Mouse (Mus musculus): ENCODE results near the gene Adam15. TPM values are rescaled to one million over a fixed set of nuclear protein-coding genes. Genes with fewer than 3 reads are reported as not detected.

The Adam15 gene
- polyA plus RNA-seq, 1 experiment = not detected

DNA sequence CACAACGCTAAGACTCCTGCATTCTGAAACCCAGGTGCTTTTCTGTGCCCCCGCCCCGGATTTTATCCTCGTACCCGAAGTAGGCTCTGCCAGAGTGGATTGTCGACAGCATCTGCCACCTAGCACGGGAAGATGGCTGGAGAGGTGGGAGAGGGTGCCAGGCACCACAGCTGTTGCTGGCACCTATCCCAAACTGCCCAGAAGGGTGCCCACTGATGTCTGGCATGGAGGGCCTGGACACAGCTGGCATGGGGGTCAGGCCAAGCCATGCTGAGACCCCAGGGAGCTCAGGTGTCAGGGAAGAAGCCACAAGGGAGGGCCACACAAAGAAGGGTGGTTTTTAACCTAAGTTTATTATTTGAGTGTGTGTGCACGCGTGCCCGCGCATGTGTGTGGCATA is 16.7 kb downstream of the Adam15 start:
- Histone ChIP-seq H3K27ac (ENCODE audit: insufficient read depth, low read depth, low read length) (no peak overlapping the region), H3K4me1 (ENCODE audit: control insufficient read depth, insufficient read depth, low read length) (peaks cover 20% of the 10 kb centered on the region), H3K4me3 (ENCODE audit: insufficient read depth, low read depth, low read length) (no peak overlapping the region)
- WGBS = 58% methylated on average over 11 of the region's 11 CpGs
- no peak for TF ChIP-seq CTCF (IDR thresholded peaks at IDR 0.05; ENCODE audit: insufficient read depth, low read depth, low read length)
- no peak for TF ChIP-seq POLR2A (IDR thresholded peaks at IDR 0.05; ENCODE audit: insufficient read depth, low read depth, low read length)

DNA sequence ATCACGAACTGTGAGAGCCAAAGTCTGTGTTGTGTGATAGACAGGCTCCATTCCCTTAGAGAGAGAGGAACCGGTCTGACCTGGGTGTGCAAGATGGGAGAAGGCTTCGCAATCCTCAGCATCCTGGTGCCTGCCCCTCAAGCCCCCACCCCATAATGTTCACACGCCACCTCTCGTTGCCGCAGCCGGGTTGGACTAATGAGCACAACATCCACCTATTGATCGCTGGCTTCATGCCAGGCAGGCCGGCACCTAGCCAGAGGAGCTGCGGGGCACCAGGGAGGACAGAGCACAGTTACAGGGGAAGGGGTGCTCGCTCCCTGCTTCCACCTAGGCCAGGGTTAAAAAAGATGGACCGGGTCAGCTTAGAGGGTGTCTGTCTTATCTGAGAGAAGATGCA is 17.3 kb downstream of the Adam15 start:
- Histone ChIP-seq H3K4me3 (ENCODE audit: insufficient read depth, low read depth, low read length) (no peak overlapping the region), H3K27ac (ENCODE audit: insufficient read depth, low read depth, low read length) (no peak overlapping the region), H3K4me1 (ENCODE audit: control insufficient read depth, insufficient read depth, low read length) (peaks cover 14% of the 10 kb centered on the region)
- WGBS = 35% methylated on average over 12 of the region's 12 CpGs
- no peak for TF ChIP-seq POLR2A (IDR thresholded peaks at IDR 0.05; ENCODE audit: insufficient read depth, low read depth, low read length)
- TF ChIP-seq CTCF (IDR thresholded peaks at IDR 0.05; ENCODE audit: insufficient read depth, low read depth, low read length) = no peak

DNA sequence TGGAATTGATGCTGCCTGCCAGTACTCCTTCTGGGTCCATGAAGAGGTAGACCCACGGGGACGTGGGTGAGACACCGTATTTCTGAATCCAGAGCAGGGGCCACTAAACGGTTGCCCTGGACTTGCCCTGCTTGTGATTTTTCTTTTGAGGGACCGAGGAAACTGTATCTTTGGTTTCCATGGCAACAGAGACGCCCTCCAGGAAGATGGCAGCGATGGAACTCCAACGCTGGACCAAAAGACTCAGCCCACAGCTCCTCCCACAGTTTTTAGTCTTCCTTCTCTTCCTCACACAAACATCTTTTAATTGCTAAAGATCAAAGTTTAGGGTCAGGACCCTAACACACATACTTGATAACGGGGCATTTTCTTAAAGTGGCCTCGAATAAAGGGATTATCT is 17.8 kb downstream of the Adam15 start:
- Histone ChIP-seq H3K4me1 (ENCODE audit: control insufficient read depth, insufficient read depth, low read length) (peaks cover 12% of the 10 kb centered on the region), H3K27ac (ENCODE audit: insufficient read depth, low read depth, low read length) (no peak overlapping the region), H3K4me3 (ENCODE audit: insufficient read depth, low read depth, low read length) (no peak overlapping the region)
- WGBS = 51% methylated on average over 10 of the region's 10 CpGs
- TF ChIP-seq CTCF (IDR thresholded peaks at IDR 0.05; ENCODE audit: insufficient read depth, low read depth, low read length) (no peak), POLR2A (IDR thresholded peaks at IDR 0.05; ENCODE audit: insufficient read depth, low read depth, low read length) (no peak)

- no peak overlapping the region for H3K4me3 ChIP-seq (ENCODE audit: insufficient read depth, low read depth, low read length)
- H3K27ac ChIP-seq (ENCODE audit: insufficient read depth, low read depth, low read length) = no peak overlapping the region
- WGBS = 78% methylated on average over 13 of the region's 13 CpGs
- TF ChIP-seq CTCF (IDR thresholded peaks at IDR 0.05; ENCODE audit: insufficient read depth, low read depth, low read length) = no peak
- no peak for TF ChIP-seq POLR2A (IDR thresholded peaks at IDR 0.05; ENCODE audit: insufficient read depth, low read depth, low read length)
- peaks cover 12% of the 10 kb centered on the region for H3K4me1 ChIP-seq (ENCODE audit: control insufficient read depth, insufficient read depth, low read length)
Observed at GRCm38 (mm10) chr3:89331561-89331960, 18.2 kb downstream of the Adam15 start.

- Histone ChIP-seq H3K4me1 (ENCODE audit: control insufficient read depth, insufficient read depth, low read length) (peaks cover 12% of the 10 kb centered on the region), H3K4me3 (ENCODE audit: insufficient read depth, low read depth, low read length) (no peak overlapping the region), H3K27ac (ENCODE audit: insufficient read depth, low read depth, low read length) (no peak overlapping the region)
- 53% methylated on average over 10 of the region's 10 CpGs for WGBS
- no peak for TF ChIP-seq POLR2A (IDR thresholded peaks at IDR 0.05; ENCODE audit: insufficient read depth, low read depth, low read length)
Observed at GRCm38 (mm10) chr3:89330948-89331347, 18.8 kb downstream of the Adam15 start.

- no peak overlapping the region for H3K4me3 ChIP-seq (ENCODE audit: insufficient read depth, low read depth, low read length)
- peaks cover 12% of the 10 kb centered on the region for H3K4me1 ChIP-seq (ENCODE audit: control insufficient read depth, insufficient read depth, low read length)
- H3K27ac ChIP-seq (ENCODE audit: insufficient read depth, low read depth, low read length) = no peak overlapping the region
- no peak for TF ChIP-seq POLR2A (IDR thresholded peaks at IDR 0.05; ENCODE audit: insufficient read depth, low read depth, low read length)
- TF ChIP-seq CTCF (IDR thresholded peaks at IDR 0.05; ENCODE audit: insufficient read depth, low read depth, low read length) = no peak
- WGBS = 69% methylated on average over 3 of the region's 3 CpGs
Observed at GRCm38 (mm10) chr3:89330346-89330745, 19.4 kb downstream of the Adam15 start.

GRCm38 (mm10) chr3:89328623-89329022 is 21.2 kb downstream of the Adam15 start:
- no peak for TF ChIP-seq POLR2A (IDR thresholded peaks at IDR 0.05; ENCODE audit: insufficient read depth, low read depth, low read length)
- TF ChIP-seq CTCF (IDR thresholded peaks at IDR 0.05; ENCODE audit: insufficient read depth, low read depth, low read length) = no peak
- WGBS = 57% methylated on average over 4 of the region's 4 CpGs
- H3K27ac ChIP-seq (ENCODE audit: insufficient read depth, low read depth, low read length) = no peak overlapping the region
- peaks cover 12% of the 10 kb centered on the region for H3K4me1 ChIP-seq (ENCODE audit: control insufficient read depth, insufficient read depth, low read length)
- H3K4me3 ChIP-seq (ENCODE audit: insufficient read depth, low read depth, low read length) = no peak overlapping the region

- 78% methylated on average over 9 of the region's 9 CpGs for WGBS
- H3K4me1 ChIP-seq (ENCODE audit: control insufficient read depth, insufficient read depth, low read length) = peaks cover 7% of the 10 kb centered on the region
- no peak overlapping the region for H3K27ac ChIP-seq (ENCODE audit: insufficient read depth, low read depth, low read length)
- H3K4me3 ChIP-seq (ENCODE audit: insufficient read depth, low read depth, low read length) = no peak overlapping the region
- no peak for TF ChIP-seq POLR2A (IDR thresholded peaks at IDR 0.05; ENCODE audit: insufficient read depth, low read depth, low read length)
- no peak for TF ChIP-seq CTCF (IDR thresholded peaks at IDR 0.05; ENCODE audit: insufficient read depth, low read depth, low read length)
Observed at GRCm38 (mm10) chr3:89327371-89327870, 22.4 kb downstream of the Adam15 start.

GRCm38 (mm10) chr3:89325882-89326281 is 23.9 kb downstream of the Adam15 start:
- 98% methylated on average over 8 of the region's 8 CpGs for WGBS
- TF ChIP-seq CTCF (IDR thresholded peaks at IDR 0.05; ENCODE audit: insufficient read depth, low read depth, low read length) (no peak), POLR2A (IDR thresholded peaks at IDR 0.05; ENCODE audit: insufficient read depth, low read depth, low read length) (no peak)
- Histone ChIP-seq H3K27ac (ENCODE audit: insufficient read depth, low read depth, low read length) (no peak overlapping the region), H3K4me1 (ENCODE audit: control insufficient read depth, insufficient read depth, low read length) (peaks cover 12% of the 10 kb centered on the region), H3K4me3 (ENCODE audit: insufficient read depth, low read depth, low read length) (no peak overlapping the region)

Measured in olfactory bulb, adult 2 months (tissue).